Mouse (Mus musculus) CD4-positive helper T cell, adult 2 months (primary cell): ENCODE data around the gene Ccnd2.

ENCODE experiments used
- DNase-seq: peaks from one replicate; pipeline ENCODE4 v3.0.0-alpha.2; 2012; ENCODE audit warnings: low read depth, missing footprints, low spot score

The Ccnd2 gene

GRCm38 (mm10) chr6:127152106-127152951, at the start of gene Ccnd2:
TSS of gene Ccnd2 (minus strand) at chr6:127152193.
- peak; percentile 95 for DNase-seq

- no peak for DNase-seq
These were observed 45.0 kb upstream of the Ccnd2 start for GRCm38 (mm10) chr6:127196985-127197384.

- no peak for DNase-seq
These were observed 29.3 kb upstream of the Ccnd2 start for GRCm38 (mm10) chr6:127181296-127181695.

GRCm38 (mm10) chr6:127179056-127179759, 27.2 kb upstream of the Ccnd2 start:
- DNase-seq = no peak

GRCm38 (mm10) chr6:127177962-127178361, 26.0 kb upstream of the Ccnd2 start:
- DNase-seq = peak; percentile 36

GRCm38 (mm10) chr6:127177441-127177840, 25.4 kb upstream of the Ccnd2 start:
- no peak for DNase-seq

- no peak for DNase-seq
These were observed 20.5 kb upstream of the Ccnd2 start for GRCm38 (mm10) chr6:127172461-127172860.

- DNase-seq = peak; percentile 21
These were observed 18.7 kb upstream of the Ccnd2 start for GRCm38 (mm10) chr6:127170734-127171133.

- peak; percentile 17 for DNase-seq
These were observed 13.7 kb upstream of the Ccnd2 start for GRCm38 (mm10) chr6:127165663-127166062.

- DNase-seq = no peak
These were observed 10.8 kb upstream of the Ccnd2 start for GRCm38 (mm10) chr6:127162842-127163241.

GRCm38 (mm10) chr6:127157321-127157720, 5.3 kb upstream of the Ccnd2 start:
- DNase-seq = peak; percentile 36

- peak; percentile 83 for DNase-seq
These were observed 3.5 kb upstream of the Ccnd2 start for GRCm38 (mm10) chr6:127155468-127155867.

GRCm38 (mm10) chr6:127154708-127155268, 2.8 kb upstream of the Ccnd2 start:
- DNase-seq = peak; percentile 86

- peak; percentile 55 for DNase-seq
These were observed 2.1 kb upstream of the Ccnd2 start for GRCm38 (mm10) chr6:127153972-127154707.

- peak; percentile 68 for DNase-seq
These were observed 1.4 kb upstream of the Ccnd2 start for GRCm38 (mm10) chr6:127153296-127153800.

GRCm38 (mm10) chr6:127151565-127152105, 358 bp downstream of the Ccnd2 start:
- DNase-seq = peak; percentile 89

GRCm38 (mm10) chr6:127150663-127151564, 1.1 kb downstream of the Ccnd2 start:
- peak; percentile 86 for DNase-seq

- peak; percentile 60 for DNase-seq
These were observed 1.9 kb downstream of the Ccnd2 start for GRCm38 (mm10) chr6:127149944-127150662.

GRCm38 (mm10) chr6:127149303-127149943, 2.6 kb downstream of the Ccnd2 start:
- peak; percentile 67 for DNase-seq
